Mouse (Mus musculus) cortical plate, adult 2 months (tissue): ENCODE measurements around the gene Ern1.

Experiments
- CTCF ChIP-seq: fragments of 200-500 bp; IDR thresholded peaks from 2 replicates; pipeline ENCODE4 v1.5.1; 2011; ENCODE audit warnings: mild to moderate bottlenecking, control low read depth, low read length; ENCODE audit not compliant: insufficient read depth; ENCODE audit errors: extremely low read depth
- POLR2A ChIP-seq: fragments of 200-500 bp; IDR thresholded peaks from 2 replicates; pipeline ENCODE4 v1.6.1; 2011; ENCODE audit warnings: mild to moderate bottlenecking, low read length, control low read depth; ENCODE audit not compliant: insufficient read depth; ENCODE audit errors: extremely low read depth

DNA sequence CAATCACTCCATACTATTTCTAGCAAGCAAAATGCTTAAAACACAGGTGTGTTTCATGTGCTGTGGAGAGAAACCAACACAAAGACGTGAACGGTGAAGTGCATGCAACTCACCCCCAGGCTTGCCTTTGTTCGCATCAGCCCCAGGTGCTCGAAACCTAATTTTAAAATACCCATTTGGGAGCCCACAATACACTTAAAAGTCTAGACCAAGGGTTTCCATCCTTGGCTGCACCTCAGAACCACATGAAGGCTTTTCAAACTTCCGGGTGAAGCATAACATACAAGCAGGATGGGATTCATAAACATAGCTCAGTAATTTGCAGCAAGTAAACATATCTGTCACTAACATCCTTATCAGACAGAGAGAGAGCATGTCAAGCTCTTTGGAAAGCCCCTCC is 57.3 kb downstream of the Ern1 start:
- TF ChIP-seq CTCF, result no peak
- TF ChIP-seq POLR2A, result no peak
